Mouse (Mus musculus) embryonic fibroblast, embryonic 13.5 days (primary cell): ENCODE results near the gene Anxa4.

Experiments used
- CTCF ChIP-seq: IDR thresholded peaks from 2 replicates; pipeline ENCODE4 v1.5.1; 2011; ENCODE audit warnings: mild to moderate bottlenecking, control low read depth, low read length, moderate library complexity, borderline replicate concordance; ENCODE audit not compliant: insufficient read depth
- POLR2A ChIP-seq: IDR thresholded peaks from 2 replicates; pipeline ENCODE4 v1.6.1; 2011; ENCODE audit warnings: low read depth, mild to moderate bottlenecking, control low read depth, low read length, moderate library complexity

DNA sequence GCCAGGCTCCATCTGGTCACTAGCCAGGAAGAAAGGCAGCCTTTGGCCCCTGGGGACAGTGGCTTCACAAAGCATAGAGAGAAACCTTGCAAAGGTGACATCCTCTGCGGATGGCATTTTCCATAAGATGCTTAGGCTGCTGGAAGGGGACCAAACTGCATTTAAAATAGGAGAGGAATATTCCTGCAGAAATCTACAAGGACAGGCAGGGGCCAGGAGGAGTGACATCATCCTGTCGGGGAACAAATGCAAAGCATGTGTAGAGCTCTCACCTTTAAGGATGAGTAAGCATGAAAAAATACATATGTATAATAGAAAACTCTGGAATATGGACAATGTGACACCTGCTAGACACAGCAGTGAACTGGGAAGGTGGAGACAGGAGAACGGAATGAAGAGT is 7.1 kb upstream of the Anxa4 start:
- TF ChIP-seq POLR2A, result no peak
- no peak for TF ChIP-seq CTCF
